Mouse (Mus musculus): ENCODE measurements at regions not wholly inside any gene's neighbourhood (a gene's known extent, or its start where the extent isn't known, plus 50 kb on each side); places are given as distances from the start of the nearest gene placed in this dataset.

DNA sequence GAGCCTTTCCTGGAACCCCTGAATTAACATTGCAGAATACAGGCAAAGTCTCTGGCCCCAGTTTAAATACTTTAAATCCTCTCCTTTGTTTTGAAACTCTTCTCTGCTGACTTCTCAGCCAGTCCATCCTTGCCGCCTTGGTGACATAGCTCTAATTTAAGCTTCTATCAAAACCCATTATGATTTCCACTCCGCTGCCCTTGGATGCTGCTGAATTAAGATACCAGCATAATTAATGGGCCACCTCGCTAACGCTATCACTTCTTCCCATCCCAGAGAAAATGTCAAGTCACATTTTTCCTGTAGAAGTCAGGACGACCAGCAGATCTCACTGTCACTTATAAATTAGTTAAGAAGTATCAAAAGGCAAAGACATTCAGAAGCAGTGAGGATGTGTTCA lies 556.1 kb upstream of the Jmjd1c start:
- TF ChIP-seq CTCF (IDR thresholded peaks at IDR 0.05; ENCODE audit: borderline replicate concordance, insufficient read depth, low read length) (no peak), POLR2A (IDR thresholded peaks at IDR 0.05; ENCODE audit: low read depth, low read length) (no peak)
